23 mouse cellular contexts compared by ENCODE assay signal in the genomic region with DNA sequence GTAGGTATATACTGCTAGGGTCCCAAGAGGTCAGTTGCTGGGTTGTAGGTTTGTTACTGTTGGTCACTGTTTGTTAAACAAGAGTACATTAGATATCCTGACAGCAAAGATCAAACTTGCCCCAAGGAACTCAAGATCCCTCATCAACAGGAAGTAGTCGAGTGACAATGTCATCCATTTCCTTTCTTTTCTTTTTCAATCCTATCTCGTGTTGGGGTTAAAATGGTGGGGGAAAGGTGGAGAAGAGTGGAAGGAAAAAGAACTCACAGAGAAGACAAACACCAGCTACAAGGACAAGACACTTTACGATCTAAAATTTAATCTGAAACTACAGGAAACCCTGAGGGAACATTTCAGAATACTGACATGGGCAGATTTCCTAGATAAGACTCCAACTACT.
DNase-seq lines count a peak whose midpoint lies in the region; ATAC-seq and TF ChIP-seq lines count a peak whose summit lies in the region.
"Had no signal": no experiment of that assay in that cellular context is flagged by ENCODE, and none has a peak within 500 bp of the region (broad histone marks: within the 10 kb centered on the region; RNA-seq: fewer than 3 reads in every experiment).

No protein-coding gene starts in this region.

- TF ChIP-seq CTCF in MEL (IDR thresholded peaks at IDR 0.05 in 2 of 3, conservative IDR thresholded peaks at IDR 0.05 in 1 of 3; ENCODE audit: control insufficient read depth in 1 of 3, insufficient read depth in 1 of 3, low read depth in 2 of 3, low read length in 3 of 3, poor library complexity in 1 of 3, severe bottlenecking in 1 of 3) = no peak

- peaks cover 2 to 3% of the 10 kb centered on the region in 2 experiments; a peak in 2 of 4 replicates for H3K4me1 ChIP-seq in MEL (ENCODE audit: control insufficient read depth in 1 of 2, insufficient read depth in 2 of 2, low read length in 2 of 2)
- H3K4me1 ChIP-seq: forebrain, embryonic 10.5 days; forebrain, embryonic 13.5 days; hindbrain, embryonic 12.5 days; hindbrain, embryonic 15.5 days had no signal

- no peaks in the 10 kb centered on the region for H3K27me3 ChIP-seq in MEL (ENCODE audit: control insufficient read depth in 1 of 2, insufficient read depth in 2 of 2, low read length in 2 of 2)
- H3K27me3 ChIP-seq: forebrain, embryonic 13.5 days; hindbrain, embryonic 12.5 days; hindbrain, embryonic 15.5 days; Patski had no signal

- TF ChIP-seq EP300 in MEL (IDR thresholded peaks at IDR 0.05; ENCODE audit: low read depth in 1 of 2, low read length in 2 of 2) = no peak

- H3K36me3 ChIP-seq in MEL (ENCODE audit: control insufficient read depth in 1 of 2, insufficient read depth in 2 of 2, low read length in 2 of 2) = peaks cover 0 to 10% of the 10 kb centered on the region in 2 experiments; a peak in 3 of 4 replicates

- no peak overlapping the region for H3K4me3 ChIP-seq in MEL (ENCODE audit: control insufficient read depth in 1 of 2, insufficient read depth in 1 of 2, low read depth in 2 of 2, low read length in 2 of 2)
- H3K4me3 ChIP-seq: forebrain, embryonic 10.5 days; forebrain, embryonic 13.5 days; gastrocnemius, adult 2 months; hindbrain, embryonic 12.5 days; hindbrain, embryonic 15.5 days had no signal

- H3K9ac ChIP-seq in MEL (ENCODE audit: control insufficient read depth, low read depth, low read length, poor library complexity, severe bottlenecking) = no peak overlapping the region
- H3K9ac ChIP-seq: forebrain, embryonic 13.5 days; hindbrain, embryonic 12.5 days; hindbrain, embryonic 15.5 days had no signal

- H3K79me2 ChIP-seq in MEL (ENCODE audit: control insufficient read depth, insufficient read depth, low read length, poor library complexity) = no peaks in the 10 kb centered on the region

- DNase-seq in 416B (ENCODE audit: low read depth) (peak; percentile 24), MEL (ENCODE audit: low read depth, low spot score) (no peak)
- peak; percentile 37 for DNase-seq in CD4-positive helper T cell, adult 2 months (ENCODE audit: low read depth, low spot score)
- no peak for DNase-seq in adrenal gland, postnatal 4 days (ENCODE audit: low spot score in 2 of 2)
- no peak for DNase-seq in kidney, postnatal 14 days
- DNase-seq: adrenal gland, adult 2 months; adrenal gland, postnatal 14 days; cerebellum, adult 11-12 months; cerebellum, adult 8-10 months; cerebellum, postnatal 10 days; cerebellum, postnatal 36 days; embryo, embryonic 11 days; gastrocnemius, adult 2 months; gastrocnemius, postnatal 14 days had no signal

- no peak overlapping the region for H3K27ac ChIP-seq in MEL (ENCODE audit: control insufficient read depth, low read depth, low read length)
- H3K27ac ChIP-seq: forebrain, embryonic 10.5 days; forebrain, embryonic 13.5 days; gastrocnemius, adult 2 months; hindbrain, embryonic 12.5 days; hindbrain, embryonic 15.5 days had no signal

- no peaks in the 10 kb centered on the region for H3K9me3 ChIP-seq in MEL (replicated peaks; ENCODE audit: insufficient read depth, low read length)
- H3K9me3 ChIP-seq: forebrain, embryonic 10.5 days; forebrain, embryonic 13.5 days; hindbrain, embryonic 12.5 days; hindbrain, embryonic 15.5 days had no signal

- no peak for TF ChIP-seq RAD21 in MEL (IDR thresholded peaks at IDR 0.05; ENCODE audit: low read depth, low read length)

- ATAC-seq in inflammation-experienced regulatory T-cells, adult 6 months = peak; percentile 41
- ATAC-seq in frontal cortex, adult (ENCODE audit: low TSS enrichment) = no peak
- ATAC-seq: forebrain, embryonic 13.5 days; forebrain, embryonic 16.5 days; intestine, embryonic 16.5 days; Patski had no signal

- TF ChIP-seq POLR2A in MEL (IDR thresholded peaks at IDR 0.05; ENCODE audit: control insufficient read depth in 1 of 2, insufficient read depth in 1 of 2, low read depth in 1 of 2, low read length in 2 of 2, poor library complexity in 1 of 2) = no peak

TF ChIP-seq in MEL, 35 proteins besides CTCF, POLR2A, EP300 and RAD21:
- TF ChIP-seq ZNF384 (IDR thresholded peaks at IDR 0.05; ENCODE audit: low read depth, low read length) = peak; percentile 51
- TF ChIP-seq TAL1 (IDR thresholded peaks at IDR 0.05; ENCODE audit: low read length) = no peak
TF ChIP-seq in MEL: peak in this region for 1.

Comparison
In these comparisons a context has a peak if more than half of its experiments do, and no peak if none do; other contexts are left out.
1. DNase-seq: peak in 416B (single experiment) and CD4-positive helper T cell, adult 2 months (single experiment); none in MEL (single experiment), adrenal gland, postnatal 4 days (0 of 2) and kidney, postnatal 14 days (single experiment).